Mouse (Mus musculus) T-helper 17 cell (primary cell): ENCODE measurements around the gene Vps72.

ENCODE experiments used
- in situ Hi-C, 2 experiments: fragments of 300-600 bp; cut with MboI, MseI; formaldehyde crosslinking; loops; 1 replicate in 1 of 2; 2 replicates in 1 of 2; pipeline ENCODE4 v1.15.1; 2025; ENCODE audit warnings: high pct_unique_total_duplicates in 2 of 2

Vps72 gene

GRCm38 (mm10) chr3:95163419-95164255 lies 52.8 kb downstream of the Vps72 start:
- in situ Hi-C loops: no loop called here

DNA sequence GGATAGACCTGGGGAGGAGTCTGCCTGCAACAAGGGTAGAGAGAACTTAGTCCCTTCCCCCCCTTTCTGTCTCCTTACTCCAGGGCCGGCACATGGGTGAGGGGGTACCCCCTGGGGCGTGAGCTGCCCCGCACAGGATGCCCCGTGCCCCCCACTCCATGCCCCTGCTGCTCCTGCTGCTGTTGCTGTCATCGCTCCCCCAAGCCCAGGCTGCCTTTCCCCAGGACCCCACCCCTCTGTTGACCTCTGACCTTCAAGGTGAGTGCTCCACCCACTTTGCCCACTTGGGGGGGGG lies 53.4 kb downstream of the Vps72 start:
- in situ Hi-C loops: no loop called here

- in situ Hi-C loops: no loop called here
Observed at GRCm38 (mm10) chr3:95164840-95165239, 54.0 kb downstream of the Vps72 start.

GRCm38 (mm10) chr3:95169996-95170395 lies 59.2 kb downstream of the Vps72 start:
- in situ Hi-C loops: loop anchor here in 1 of 2 experiments (10.0 kb wide), 1 partner anchor 575 kb away; no protein-coding TSS in a partner anchor

GRCm38 (mm10) chr3:95171105-95171504 lies 60.3 kb downstream of the Vps72 start:
- in situ Hi-C loops: loop anchor here in 1 of 2 experiments (10.0 kb wide), 1 partner anchor 576 kb away; no protein-coding TSS in a partner anchor
